Mouse (Mus musculus) CH12.LX (cell line): Measurements from ENCODE around the gene Tex44. TPM values are rescaled to one million over a fixed set of nuclear protein-coding genes. Genes with fewer than 3 reads are reported as not detected.
"Not testable (repeated sequence)": the region's sequence is repeated elsewhere in the genome, so short reads cannot be mapped to it uniquely, and the experiment has no call there.

Experiments
- DNase-seq: peaks from one replicate; pipeline ENCODE4 v3.0.0-alpha.2; 2013; ENCODE audit errors: extremely low read depth
- H3K27ac ChIP-seq: 2 replicates; pipeline ENCODE4 v1.5.1; 2012; ENCODE audit warnings: low read depth, mild to moderate bottlenecking, control low read depth, moderate library complexity; ENCODE audit not compliant: insufficient read depth
- H3K27me3 ChIP-seq: replicated peaks from 2 replicates; pipeline ENCODE3; 2012; ENCODE audit warnings: inconsistent platforms
- H3K36me3 ChIP-seq, 2 experiments: replicated peaks in 1 of 2; 2 replicates each; pipeline versions ENCODE3 to v1.6.1; 2012; ENCODE audit warnings: inconsistent platforms in 1 of 2, low read length in 1 of 2, mild to moderate bottlenecking in 1 of 2, mixed read lengths in 1 of 2, moderate library complexity in 1 of 2; ENCODE audit not compliant: control insufficient read depth in 1 of 2, insufficient read depth in 1 of 2
- H3K4me1 ChIP-seq, 2 experiments: 2 replicates each; pipeline ENCODE4 v1.6.1; 2012; ENCODE audit warnings: inconsistent platforms in 1 of 2, moderate library complexity in 1 of 2; ENCODE audit not compliant: insufficient read depth in 2 of 2, control insufficient read depth in 1 of 2
- H3K4me2 ChIP-seq: 2 replicates; pipeline ENCODE4 v1.6.1; 2012; ENCODE audit warnings: low read depth, mild to moderate bottlenecking, control low read depth; ENCODE audit not compliant: poor library complexity, insufficient read depth, severe bottlenecking
- H3K4me3 ChIP-seq, 3 experiments: fragments of 150-350 bp in 1 of 3; sonication (generic) in 1 of 3; replicated peaks in 1 of 3; 2 replicates each; pipeline versions ENCODE3 to v1.5.1; 2011 to 2012; ENCODE audit warnings: low read depth in 2 of 3, low read length in 2 of 3, mild to moderate bottlenecking in 2 of 3, moderate library complexity in 2 of 3, control low read depth in 1 of 3, improper control_type of control experiment in 1 of 3, inconsistent platforms in 1 of 3, mixed read lengths in 1 of 3; ENCODE audit not compliant: poor library complexity in 1 of 3
- H3K79me2 ChIP-seq: replicated peaks from 2 replicates; pipeline ENCODE4 v1.6.1; 2012; ENCODE audit warnings: mild to moderate bottlenecking, moderate library complexity; ENCODE audit not compliant: control insufficient read depth, poor library complexity, insufficient read depth, severe bottlenecking; ENCODE audit errors: extremely low read depth
- H3K9ac ChIP-seq: 2 replicates; pipeline ENCODE4 v1.6.1; 2012; ENCODE audit warnings: low read depth, mild to moderate bottlenecking, control low read depth, moderate library complexity; ENCODE audit not compliant: insufficient read depth
- H3K9me3 ChIP-seq: replicated peaks from 2 replicates; pipeline ENCODE3; 2012; ENCODE audit warnings: low read length, inconsistent platforms, mixed read lengths
- BHLHE40 ChIP-seq: IDR thresholded peaks from 2 replicates; pipeline ENCODE4 v1.6.1; 2011; ENCODE audit warnings: mild to moderate bottlenecking, low read depth, low read length, improper control_type of control experiment
- CHD2 ChIP-seq: IDR thresholded peaks from 2 replicates; pipeline ENCODE4 v1.6.1; 2011; ENCODE audit warnings: low read length, improper control_type of control experiment
- CTCF ChIP-seq, 2 experiments: IDR thresholded peaks in 1 of 2; conservative IDR thresholded peaks in 1 of 2; 2 replicates each; pipeline ENCODE4 v1.5.1; 2011 to 2012; ENCODE audit warnings: low read depth in 2 of 2, low read length in 2 of 2, improper control_type of control experiment in 1 of 2, inconsistent platforms in 1 of 2, mild to moderate bottlenecking in 1 of 2, moderate library complexity in 1 of 2
- ELF1 ChIP-seq: IDR thresholded peaks from 2 replicates; pipeline ENCODE4 v1.6.1; 2014; ENCODE audit warnings: low read depth, mild to moderate bottlenecking, inconsistent platforms, low read length, improper control_type of control experiment
- ETS1 ChIP-seq: conservative IDR thresholded peaks from 2 replicates; pipeline ENCODE4 v1.6.1; 2012; ENCODE audit warnings: low read depth, mild to moderate bottlenecking, inconsistent platforms, low read length, improper control_type of control experiment, moderate library complexity
- HCFC1 ChIP-seq: IDR thresholded peaks from 2 replicates; pipeline ENCODE4 v1.6.1; 2012; ENCODE audit warnings: low read depth, mild to moderate bottlenecking, inconsistent platforms, low read length, improper control_type of control experiment
- IRF4 ChIP-seq: IDR thresholded peaks from 2 replicates; pipeline ENCODE4 v1.6.1; 2014; ENCODE audit warnings: low read depth, mild to moderate bottlenecking, inconsistent platforms, low read length, improper control_type of control experiment
- MAX ChIP-seq: IDR thresholded peaks from 2 replicates; pipeline ENCODE4 v1.6.1; 2011; ENCODE audit warnings: low read length, improper control_type of control experiment
- MAZ ChIP-seq: IDR thresholded peaks from 2 replicates; pipeline ENCODE4 v1.6.1; 2012; ENCODE audit warnings: low read depth, mild to moderate bottlenecking, inconsistent platforms, low read length, improper control_type of control experiment, moderate library complexity
- MEF2A ChIP-seq: IDR thresholded peaks from 2 replicates; pipeline ENCODE4 v1.6.1; 2014; ENCODE audit warnings: low read depth, mild to moderate bottlenecking, inconsistent platforms, low read length, improper control_type of control experiment, borderline replicate concordance
- MXI1 ChIP-seq: IDR thresholded peaks from 2 replicates; pipeline ENCODE4 v1.6.1; 2011; ENCODE audit warnings: mild to moderate bottlenecking, low read depth, low read length, improper control_type of control experiment
- MYC ChIP-seq: IDR thresholded peaks from 2 replicates; pipeline ENCODE4 v1.6.1; 2011; ENCODE audit warnings: low read depth, mild to moderate bottlenecking, improper control_type of control experiment, low read length
- NELFE ChIP-seq: IDR thresholded peaks from 2 replicates; pipeline ENCODE4 v1.6.1; 2011; ENCODE audit warnings: low read depth, low read length, improper control_type of control experiment
- NRF1 ChIP-seq: IDR thresholded peaks from 2 replicates; pipeline ENCODE4 v1.6.1; 2014; ENCODE audit warnings: low read depth, mild to moderate bottlenecking, inconsistent platforms, low read length, improper control_type of control experiment, moderate library complexity
- POLR2AphosphoS2 ChIP-seq: IDR thresholded peaks from 2 replicates; pipeline ENCODE4 v1.6.1; 2011; ENCODE audit warnings: low read depth, low read length, improper control_type of control experiment
- RAD21 ChIP-seq: IDR thresholded peaks from 2 replicates; pipeline ENCODE4 v1.6.1; 2011; ENCODE audit warnings: low read depth, mild to moderate bottlenecking, low read length, improper control_type of control experiment, moderate library complexity
- RCOR1 ChIP-seq: conservative IDR thresholded peaks from 2 replicates; pipeline ENCODE4 v1.6.1; 2012; ENCODE audit warnings: low read depth, mild to moderate bottlenecking, inconsistent platforms, low read length, improper control_type of control experiment
- SMC3 ChIP-seq: IDR thresholded peaks from 2 replicates; pipeline ENCODE4 v1.6.1; 2011; ENCODE audit warnings: low read depth, low read length, improper control_type of control experiment
- TBP ChIP-seq: conservative IDR thresholded peaks from 2 replicates; pipeline ENCODE4 v1.6.1; 2011; ENCODE audit warnings: low read depth, low read length, improper control_type of control experiment
- TCF12 ChIP-seq: IDR thresholded peaks from 2 replicates; pipeline ENCODE4 v1.6.1; 2014; ENCODE audit warnings: low read depth, mild to moderate bottlenecking, inconsistent platforms, low read length, improper control_type of control experiment
- USF1 ChIP-seq: IDR thresholded peaks from 2 replicates; pipeline ENCODE4 v1.6.1; 2014; ENCODE audit warnings: low read depth, mild to moderate bottlenecking, inconsistent platforms, low read length, improper control_type of control experiment
- USF2 ChIP-seq: conservative IDR thresholded peaks from 2 replicates; pipeline ENCODE4 v1.6.1; 2011; ENCODE audit warnings: low read depth, low read length, improper control_type of control experiment
- ZNF384 ChIP-seq: IDR thresholded peaks from 2 replicates; pipeline ENCODE4 v1.6.1; 2012; ENCODE audit warnings: low read depth, low read length, improper control_type of control experiment, inconsistent platforms
- dilution Hi-C: fragments of 300-500 bp; cut with MboI; formaldehyde crosslinking; loops from 2 replicates; pipeline ENCODE4 v1.14.3; 2020; ENCODE audit warnings: low sequenced_read_pairs; ENCODE audit not compliant: extremely low pct_unique_long_range_greater_than_20kb, extremely low pct_ligation_motif_present
- in situ Hi-C: fragments of 300-500 bp; cut with MboI; formaldehyde crosslinking; loops from 3 replicates; pipeline ENCODE4 v1.14.3; 2019; ENCODE audit warnings: low sequenced_read_pairs, low pct_ligation_motif_present, low pct_unique_long_range_greater_than_20kb, mixed read lengths
- polyA plus RNA-seq: library from polyadenylated mRNA; unstranded; fragments of >175 nt; gene quantifications from 2 replicates; pipeline ENCODE4 v1.2.1, GENCODE M21; 2012; ENCODE audit warnings: low read depth; ENCODE audit not compliant: insufficient read length
- total RNA-seq, 2 experiments: library from RNA; depleted of rRNA; stranded (reverse); fragments of 300-350 nt in 1 of 2; fragments of >200 nt in 1 of 2; gene quantifications; 2 replicates each; pipeline ENCODE4 v1.2.3; 2012 to 2014

Gene Tex44
- total and polyA plus RNA-seq, 3 experiments, result not detected

- peak; percentile 72 for DNase-seq
- not testable (repeated sequence) for H3K27ac ChIP-seq
Measured at GRCm38 (mm10) chr1:86471504-86471961, 45.4 kb downstream of the Tex44 start.

GRCm38 (mm10) chr1:86472197-86472952, 46.2 kb downstream of the Tex44 start:
- in situ Hi-C loops (no loop called here), dilution Hi-C loops (no loop called here)
- H3K27me3 ChIP-seq, result no peaks in the 10 kb centered on the region
- peaks cover 2% of the 10 kb centered on the region for H3K9me3 ChIP-seq
- no peak overlapping the region for H3K9ac ChIP-seq
- TF ChIP-seq POLR2AphosphoS2 (no peak), TBP (no peak)
- no peak overlapping the region for H3K4me3 ChIP-seq
- no peak for DNase-seq
- no peak overlapping the region for H3K27ac ChIP-seq
- no peaks in the 10 kb centered on the region for H3K36me3 ChIP-seq
- H3K79me2 ChIP-seq, result no peaks in the 10 kb centered on the region
- H3K4me1 ChIP-seq, result peaks cover 3 to 34% of the 10 kb centered on the region in 2 experiments; a peak in 2 of 4 replicates
- H3K4me2 ChIP-seq, result no peak overlapping the region

More at GRCm38 (mm10) chr1:86471504-86471961, 45.4 kb downstream of the Tex44 start:
- H3K9me3 ChIP-seq, H3K79me2 ChIP-seq, H3K36me3 ChIP-seq, H3K9ac ChIP-seq, H3K4me2 ChIP-seq, H3K27me3 ChIP-seq, dilution Hi-C loops, in situ Hi-C loops: not testable (repeated sequence)
- TF ChIP-seq USF1 (peak; percentile 63), CTCF (conservative IDR thresholded peaks at IDR 0.05 in 1 of 2, IDR thresholded peaks at IDR 0.05 in 1 of 2; ENCODE audit: low read depth in 2 of 2, low read length in 2 of 2) (peak; percentile 52 to 74), MYC (peak; percentile 97), MAX (peak; percentile 94), SMC3 (peak; percentile 69), MEF2A (0 out of 2 replicates have a peak, but pooled peaks have one; percentile 14), RAD21 (peak; percentile 69), ZNF384 (peak; percentile 85), MXI1 (peak; percentile 57), USF2 (peak; percentile 33; the same call in 1 of the 2 replicates)
- Histone ChIP-seq H3K4me1 (peaks cover 3 to 33% of the 10 kb centered on the region in 2 experiments; a peak in 2 of 4 replicates), H3K4me3 (peak overlapping the region in 2 of 3 experiments; percentile 2 to 42)

GRCm38 (mm10) chr1:86473109-86473760, 47.1 kb downstream of the Tex44 start:
- no peak overlapping the region for H3K4me3 ChIP-seq
- H3K36me3 ChIP-seq, result no peaks in the 10 kb centered on the region
- H3K9ac ChIP-seq, result no peak overlapping the region
- H3K79me2 ChIP-seq, result no peaks in the 10 kb centered on the region
- H3K4me2 ChIP-seq, result no peak overlapping the region
- in situ Hi-C loops (no loop called here), dilution Hi-C loops (no loop called here)
- peaks cover 2% of the 10 kb centered on the region for H3K9me3 ChIP-seq
- peaks cover 3 to 40% of the 10 kb centered on the region in 2 experiments; a peak in 2 of 4 replicates for H3K4me1 ChIP-seq
- DNase-seq, result no peak
- no peak overlapping the region for H3K27ac ChIP-seq
- H3K27me3 ChIP-seq, result no peaks in the 10 kb centered on the region
- no peak for TF ChIP-seq ELF1
- no peak for TF ChIP-seq NRF1
- TF ChIP-seq CTCF (conservative IDR thresholded peaks at IDR 0.05 in 1 of 2, IDR thresholded peaks at IDR 0.05 in 1 of 2; ENCODE audit: low read depth in 2 of 2, low read length in 2 of 2), result no peak
- TF ChIP-seq NELFE, result no peak
- TF ChIP-seq HCFC1, result no peak
- no peak for TF ChIP-seq MAZ
- no peak for TF ChIP-seq RCOR1
- TF ChIP-seq BHLHE40, result no peak
- TF ChIP-seq SMC3, result no peak
- no peak for TF ChIP-seq IRF4
- no peak for TF ChIP-seq POLR2AphosphoS2
- TF ChIP-seq USF2, result no peak
- no peak for TF ChIP-seq TCF12
- TF ChIP-seq ETS1, result no peak
- no peak for TF ChIP-seq CHD2
